Mouse (Mus musculus): Measurements from ENCODE around the gene Lst1. TPM values are rescaled to one million over a fixed set of nuclear protein-coding genes. Genes with fewer than 3 reads are reported as not detected.

The Lst1 gene
- polyA plus RNA-seq, 1 experiment from 2014 or later: 29.0 TPM

DNA sequence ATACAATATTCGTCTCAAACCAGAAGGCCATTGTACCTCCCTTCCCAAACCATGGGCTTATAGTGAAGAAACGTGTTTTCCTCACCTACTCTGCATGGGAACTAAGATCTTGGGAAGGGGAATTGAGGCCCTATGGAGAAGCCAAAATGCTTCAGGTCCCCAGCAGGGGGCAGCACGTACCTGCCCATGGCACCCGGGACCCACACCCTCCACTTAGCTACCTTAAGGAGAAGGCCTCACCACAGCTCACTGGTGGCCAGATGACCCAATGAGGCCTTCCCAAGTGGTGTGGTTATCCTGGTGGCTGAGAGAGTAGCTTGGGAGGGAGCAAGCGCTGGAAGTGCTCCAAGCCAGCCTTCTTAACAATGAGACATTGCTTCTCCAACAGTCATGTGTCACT, 9.7 kb downstream of the Lst1 start:
- Histone ChIP-seq H3K4me2 (no peak overlapping the region), H3K36me3 (no peaks in the 10 kb centered on the region), H3K27me3 (no peaks in the 10 kb centered on the region), H3K4me1 (replicated peaks) (no peaks in the 10 kb centered on the region; the same call in 1 of the 2 replicates), H3K9ac (no peak overlapping the region), H3K9me3 (replicated peaks) (no peaks in the 10 kb centered on the region), H3K4me3 (replicated peaks) (no peak overlapping the region), H3K27ac (no peak overlapping the region)
- DNase-seq: peak; percentile 52
- 0 out of 2 replicates have a peak, but pooled peaks have one; percentile 45 for ATAC-seq (ENCODE audit: low read depth)
- 9% methylated on average over 5 of the region's 5 CpGs for WGBS (ENCODE audit: insufficient replicate concordance)

DNA sequence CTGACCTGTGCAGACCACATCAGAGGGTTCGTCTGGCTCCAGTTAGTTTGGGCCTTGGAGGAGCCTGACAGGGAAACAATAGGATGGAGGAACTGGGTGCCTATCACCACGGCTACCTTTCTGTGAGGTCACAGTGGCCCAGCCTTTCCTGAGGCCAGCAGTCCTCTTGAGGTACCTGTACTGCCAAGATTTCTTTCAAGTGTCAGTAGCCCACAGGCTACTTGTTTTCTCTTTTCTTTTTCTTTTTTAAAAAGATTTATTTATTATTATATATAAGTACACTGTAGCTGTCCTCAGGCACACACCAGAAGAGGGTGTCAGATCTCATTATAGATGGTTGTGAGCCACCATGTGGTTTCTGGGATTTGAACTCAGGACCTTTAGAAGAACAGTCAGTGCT, 12.3 kb downstream of the Lst1 start, which contains the start of gene Aif1:
Gene Aif1, minus strand, starts transcription at position 101 of the 400 bp plus-strand sequence.
- H3K27ac ChIP-seq: no peak within 1 kb of the TSS
- H3K27me3 ChIP-seq: no peaks in the 10 kb centered on the region
- no peaks in the 10 kb centered on the region for H3K36me3 ChIP-seq
- no peaks in the 10 kb centered on the region for H3K9me3 ChIP-seq (replicated peaks)
- ATAC-seq (ENCODE audit: low read depth) (no peak), DNase-seq (no peak)
- WGBS (ENCODE audit: insufficient replicate concordance): 58% methylated on average over 2 of the region's 2 CpGs
- no peak within 1 kb of the TSS for H3K4me2 ChIP-seq
- no peak within 1 kb of the TSS for H3K9ac ChIP-seq
- H3K4me3 ChIP-seq (replicated peaks): no peak within 1 kb of the TSS
- H3K4me1 ChIP-seq (replicated peaks): no peaks in the 10 kb centered on the region; the same call in 1 of the 2 replicates

DNA sequence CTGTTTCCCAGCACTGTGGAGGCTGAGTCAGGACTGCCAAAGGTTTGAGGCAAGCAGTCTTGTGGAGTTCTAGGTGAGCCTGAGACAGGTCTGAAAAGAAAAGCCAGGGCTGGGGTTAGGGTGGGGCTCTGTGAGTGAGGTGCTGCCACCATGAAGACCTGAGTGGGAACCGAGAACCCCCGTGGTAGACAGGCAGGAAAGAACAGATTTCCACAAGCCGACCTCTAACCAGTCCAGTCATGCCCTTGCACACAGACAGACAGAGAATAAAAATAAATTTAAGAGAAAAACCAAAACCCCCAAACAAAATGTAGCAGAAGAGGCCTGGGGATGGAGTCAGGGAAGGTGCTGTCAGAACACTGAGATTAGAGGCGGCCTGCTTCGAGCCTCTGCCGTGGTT, 12.9 kb downstream of the Lst1 start:
- Histone ChIP-seq H3K9ac (no peak overlapping the region), H3K27ac (no peak overlapping the region), H3K4me3 (replicated peaks) (no peak overlapping the region), H3K27me3 (no peaks in the 10 kb centered on the region), H3K4me1 (replicated peaks) (no peaks in the 10 kb centered on the region; the same call in 1 of the 2 replicates), H3K4me2 (no peak overlapping the region), H3K9me3 (replicated peaks) (no peaks in the 10 kb centered on the region), H3K36me3 (no peaks in the 10 kb centered on the region)
- DNase-seq: no peak
- no peak for ATAC-seq (ENCODE audit: low read depth)
- 67% methylated on average over 6 of the region's 6 CpGs for WGBS (ENCODE audit: insufficient replicate concordance)

DNA sequence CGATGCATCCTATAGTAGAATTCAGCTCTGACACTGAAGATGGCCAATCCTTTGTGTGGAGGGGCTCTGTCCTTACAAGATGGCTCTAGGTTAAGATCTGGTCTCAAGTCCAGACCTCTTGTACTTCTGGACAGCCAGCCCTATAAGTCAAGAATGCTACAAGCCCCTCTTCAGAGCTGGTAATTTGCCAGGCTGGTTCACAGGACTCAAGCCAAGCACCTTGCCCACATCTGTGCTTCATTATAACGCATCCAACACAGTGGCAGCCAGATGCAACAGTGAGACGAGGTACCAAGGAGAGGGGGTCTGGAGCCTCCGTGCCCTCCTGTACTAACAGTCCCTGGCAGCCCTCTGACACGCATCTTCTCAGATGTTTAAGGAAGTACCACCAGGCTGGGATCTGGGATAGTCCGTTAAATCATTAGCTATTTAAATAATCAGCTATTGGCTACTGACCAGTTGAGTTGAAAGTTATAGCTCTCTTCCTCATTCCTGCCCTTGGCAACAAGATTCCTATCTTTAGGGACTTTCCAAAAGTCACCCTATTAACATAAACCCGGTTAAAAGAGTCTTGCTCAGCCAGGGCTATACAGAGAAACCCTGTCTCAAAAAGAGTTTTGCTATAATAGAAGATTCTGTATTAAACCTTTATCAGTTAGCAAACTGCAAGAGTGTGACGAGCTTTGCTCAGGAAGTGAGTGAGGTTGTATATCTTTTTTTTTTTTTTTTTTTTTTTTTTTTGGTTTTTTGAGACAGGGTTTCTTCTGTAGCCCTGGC, 13.8 kb downstream of the Lst1 start:
- no peak for DNase-seq
- H3K36me3 ChIP-seq: no peaks in the 10 kb centered on the region
- no peaks in the 10 kb centered on the region for H3K9me3 ChIP-seq (replicated peaks)
- no peak overlapping the region for H3K4me2 ChIP-seq
- ATAC-seq (ENCODE audit: low read depth): no peak
- no peak overlapping the region for H3K27ac ChIP-seq
- WGBS (ENCODE audit: insufficient replicate concordance): 50% methylated on average over 8 of the region's 8 CpGs
- no peaks in the 10 kb centered on the region for H3K27me3 ChIP-seq
- H3K9ac ChIP-seq: no peak overlapping the region
- H3K4me1 ChIP-seq (replicated peaks): no peaks in the 10 kb centered on the region; the same call in 1 of the 2 replicates
- no peak overlapping the region for H3K4me3 ChIP-seq (replicated peaks)

DNA sequence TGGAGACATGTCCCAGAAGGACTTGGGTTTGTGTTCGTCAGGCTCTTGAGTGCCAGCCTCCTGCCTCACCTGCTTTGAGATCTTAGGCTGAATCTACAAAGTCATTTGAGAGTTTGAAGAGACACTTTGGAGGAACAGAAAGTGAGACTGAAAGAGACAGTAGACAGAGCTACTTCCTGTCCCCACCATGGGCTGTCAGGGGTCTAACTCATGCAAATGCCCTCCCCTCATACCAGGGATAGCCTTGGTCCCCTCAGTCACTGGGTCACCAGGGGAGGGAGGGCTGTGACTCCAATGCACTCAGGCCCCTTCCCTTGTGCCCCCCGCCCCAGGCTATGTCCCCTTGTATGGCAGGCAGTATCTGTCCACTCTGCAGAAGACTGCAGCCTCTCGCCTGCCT, 14.9 kb downstream of the Lst1 start:
- Histone ChIP-seq H3K36me3 (no peaks in the 10 kb centered on the region), H3K4me2 (no peak overlapping the region), H3K27ac (no peak overlapping the region), H3K27me3 (no peaks in the 10 kb centered on the region), H3K4me3 (replicated peaks) (no peak overlapping the region), H3K9ac (no peak overlapping the region), H3K4me1 (replicated peaks) (no peaks in the 10 kb centered on the region; the same call in 1 of the 2 replicates), H3K9me3 (replicated peaks) (no peaks in the 10 kb centered on the region)
- ATAC-seq (ENCODE audit: low read depth): no peak
- WGBS (ENCODE audit: insufficient replicate concordance): 56% methylated on average over 3 of the region's 3 CpGs
- no peak for DNase-seq

DNA sequence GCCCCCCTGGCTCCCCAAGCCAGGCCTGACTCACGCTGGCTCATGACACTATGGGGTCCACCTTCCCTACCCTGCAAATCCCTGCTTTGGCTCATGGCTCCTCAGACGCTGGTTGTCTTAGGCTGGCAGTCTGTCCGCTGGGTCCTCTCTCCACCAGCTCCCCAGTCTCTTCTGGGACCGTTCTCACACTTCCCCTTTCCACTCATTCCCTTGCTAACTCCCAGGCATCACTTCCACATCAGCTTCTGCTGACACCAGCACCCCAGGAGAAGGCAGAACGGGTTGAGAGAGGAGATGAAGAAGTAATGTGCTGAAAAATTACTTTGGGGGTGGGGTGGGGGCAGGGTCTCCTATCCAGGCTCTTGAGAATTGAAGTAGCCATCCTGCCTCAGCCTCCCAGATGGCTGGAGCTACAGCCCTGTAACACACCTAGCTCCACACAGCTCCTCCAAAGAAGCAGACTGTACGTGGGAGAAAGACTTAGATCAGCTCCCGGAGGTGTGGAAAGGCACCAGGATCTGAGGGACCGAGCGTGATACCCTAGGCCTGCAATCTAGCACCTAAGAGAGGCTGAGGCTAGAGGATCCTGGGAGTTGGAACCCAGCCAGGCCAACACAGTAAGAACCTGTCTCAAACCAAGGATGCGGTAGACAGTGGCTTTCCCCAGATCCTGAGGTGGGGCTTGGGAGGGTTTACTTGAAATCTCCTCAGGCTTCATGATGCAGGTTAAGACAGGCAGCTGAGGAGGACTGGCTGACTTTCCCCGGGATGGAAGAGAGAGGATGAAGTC, 15.6 kb downstream of the Lst1 start:
- Histone ChIP-seq H3K4me1 (replicated peaks) (no peaks in the 10 kb centered on the region; the same call in 1 of the 2 replicates), H3K27ac (peak overlapping the region; percentile 1; the same call in 1 of the 2 replicates), H3K4me2 (no peak overlapping the region), H3K9me3 (replicated peaks) (no peaks in the 10 kb centered on the region), H3K27me3 (no peaks in the 10 kb centered on the region), H3K9ac (no peak overlapping the region), H3K36me3 (no peaks in the 10 kb centered on the region), H3K4me3 (replicated peaks) (no peak overlapping the region)
- no peak for ATAC-seq (ENCODE audit: low read depth)
- 57% methylated on average over 11 of the region's 11 CpGs for WGBS (ENCODE audit: insufficient replicate concordance)
- no peak for DNase-seq

DNA sequence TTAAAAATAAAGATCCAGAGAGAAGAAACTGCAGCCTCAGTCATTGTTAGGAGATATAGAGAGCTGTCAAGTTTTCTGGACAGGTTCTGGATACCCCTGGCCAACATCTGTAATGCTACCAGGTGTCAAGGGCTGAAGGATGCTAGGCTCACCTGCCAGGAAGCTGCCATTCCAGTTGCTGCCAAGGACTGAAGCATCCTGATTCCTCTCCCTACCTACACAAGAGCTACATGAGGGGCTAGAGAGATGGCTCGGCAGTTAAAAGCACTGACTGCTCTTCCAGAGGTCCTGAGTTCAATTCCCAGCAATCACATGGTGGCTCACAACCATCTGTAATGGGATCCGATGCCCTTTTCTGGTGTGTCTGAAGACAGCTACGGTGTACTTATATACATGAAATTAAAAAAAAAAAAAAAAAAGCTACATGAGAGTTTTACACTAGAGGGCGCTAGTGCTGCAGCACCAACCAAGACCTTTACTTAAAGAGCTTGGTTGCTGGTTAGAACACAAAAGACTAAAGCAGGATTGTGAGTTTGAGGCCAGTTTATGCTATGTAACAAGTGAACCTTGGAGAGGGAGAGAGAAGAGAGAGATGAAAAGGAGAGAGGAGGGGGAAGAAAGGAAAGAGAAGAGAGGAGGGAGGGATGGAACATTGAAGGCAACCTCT, 19.6 kb downstream of the Lst1 start:
- H3K27ac ChIP-seq: no peak overlapping the region
- no peak for ATAC-seq (ENCODE audit: low read depth)
- no peak overlapping the region for H3K9ac ChIP-seq
- WGBS (ENCODE audit: insufficient replicate concordance): 8% methylated on average over 4 of the region's 4 CpGs
- no peak overlapping the region for H3K4me2 ChIP-seq
- no peaks in the 10 kb centered on the region for H3K9me3 ChIP-seq (replicated peaks)
- H3K27me3 ChIP-seq: no peaks in the 10 kb centered on the region
- no peak for DNase-seq
- H3K4me1 ChIP-seq (replicated peaks): peaks cover 14% of the 10 kb centered on the region
- no peaks in the 10 kb centered on the region for H3K36me3 ChIP-seq
- H3K4me3 ChIP-seq (replicated peaks): no peak overlapping the region

DNA sequence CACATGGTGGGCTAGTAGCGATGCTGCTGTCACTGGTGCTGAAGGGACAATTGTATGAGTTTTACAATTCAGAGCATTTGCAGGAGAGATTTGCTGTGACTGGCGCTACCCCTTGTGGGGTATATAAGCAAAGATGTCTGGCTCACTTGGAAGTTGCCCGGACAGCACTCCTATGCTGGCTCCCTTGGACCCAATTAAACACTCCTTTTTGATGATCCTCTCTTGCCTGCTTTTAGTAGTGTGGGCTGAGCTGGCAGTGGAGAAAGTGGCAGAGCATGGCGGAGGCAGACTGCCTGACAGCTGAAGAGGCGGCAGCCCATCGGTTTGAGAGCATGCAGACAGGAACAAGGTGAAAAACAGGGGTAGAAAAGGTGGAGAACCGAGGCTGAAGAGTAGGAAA, 20.4 kb downstream of the Lst1 start:
- no peaks in the 10 kb centered on the region for H3K9me3 ChIP-seq (replicated peaks)
- 68% methylated on average over 7 of the region's 7 CpGs for WGBS (ENCODE audit: insufficient replicate concordance)
- no peak for DNase-seq
- H3K4me2 ChIP-seq: no peak overlapping the region
- H3K27me3 ChIP-seq: no peaks in the 10 kb centered on the region
- no peak overlapping the region for H3K9ac ChIP-seq
- no peak for ATAC-seq (ENCODE audit: low read depth)
- no peak overlapping the region for H3K4me3 ChIP-seq (replicated peaks)
- peaks cover 22% of the 10 kb centered on the region for H3K4me1 ChIP-seq (replicated peaks)
- H3K27ac ChIP-seq: no peak overlapping the region
- H3K36me3 ChIP-seq: peaks cover 3% of the 10 kb centered on the region; the same call in 1 of the 2 replicates

DNA sequence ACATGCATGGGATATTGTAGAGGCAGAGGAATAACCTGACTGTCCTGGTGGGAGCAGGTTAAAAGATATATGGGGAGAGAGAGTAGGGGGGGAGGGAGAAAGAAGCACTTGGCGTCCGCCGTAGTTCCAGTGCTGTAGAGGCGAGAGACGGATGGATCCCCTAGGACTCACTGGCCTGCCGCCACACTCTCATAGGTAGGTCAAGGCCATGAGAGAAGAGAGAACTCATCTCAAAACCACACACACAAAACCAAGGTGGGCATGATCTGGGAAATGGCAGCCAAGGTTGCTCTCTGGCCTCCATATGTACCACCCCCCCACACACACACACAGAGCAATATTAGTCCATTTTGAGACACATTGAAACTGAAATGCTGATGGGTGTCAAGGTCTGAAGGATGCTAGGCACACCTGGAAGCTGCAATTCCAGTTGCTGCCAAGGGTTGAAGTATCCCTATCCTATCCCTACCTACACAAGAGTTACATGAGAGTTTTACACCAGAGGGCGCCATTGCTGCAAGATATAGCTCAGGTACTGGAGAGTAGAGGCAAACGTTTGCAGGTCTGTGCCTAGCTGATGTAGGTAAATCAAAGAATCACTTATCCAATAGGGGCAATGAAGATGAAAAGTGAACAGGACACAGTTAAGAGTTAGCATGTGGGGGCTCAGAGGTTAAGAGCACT, 21.7 kb downstream of the Lst1 start:
- Histone ChIP-seq H3K27ac (no peak overlapping the region), H3K9ac (no peak overlapping the region), H3K4me1 (replicated peaks) (peaks cover 35% of the 10 kb centered on the region), H3K4me2 (0 out of 2 replicates have a peak overlapping the region, but pooled peaks have one; percentile 90), H3K36me3 (peaks cover 16% of the 10 kb centered on the region), H3K9me3 (replicated peaks) (no peaks in the 10 kb centered on the region), H3K27me3 (no peaks in the 10 kb centered on the region), H3K4me3 (replicated peaks) (no peak overlapping the region)
- 69% methylated on average over 8 of the region's 8 CpGs for WGBS (ENCODE audit: insufficient replicate concordance)
- ATAC-seq (ENCODE audit: low read depth) (no peak), DNase-seq (peak; percentile 49)

DNA sequence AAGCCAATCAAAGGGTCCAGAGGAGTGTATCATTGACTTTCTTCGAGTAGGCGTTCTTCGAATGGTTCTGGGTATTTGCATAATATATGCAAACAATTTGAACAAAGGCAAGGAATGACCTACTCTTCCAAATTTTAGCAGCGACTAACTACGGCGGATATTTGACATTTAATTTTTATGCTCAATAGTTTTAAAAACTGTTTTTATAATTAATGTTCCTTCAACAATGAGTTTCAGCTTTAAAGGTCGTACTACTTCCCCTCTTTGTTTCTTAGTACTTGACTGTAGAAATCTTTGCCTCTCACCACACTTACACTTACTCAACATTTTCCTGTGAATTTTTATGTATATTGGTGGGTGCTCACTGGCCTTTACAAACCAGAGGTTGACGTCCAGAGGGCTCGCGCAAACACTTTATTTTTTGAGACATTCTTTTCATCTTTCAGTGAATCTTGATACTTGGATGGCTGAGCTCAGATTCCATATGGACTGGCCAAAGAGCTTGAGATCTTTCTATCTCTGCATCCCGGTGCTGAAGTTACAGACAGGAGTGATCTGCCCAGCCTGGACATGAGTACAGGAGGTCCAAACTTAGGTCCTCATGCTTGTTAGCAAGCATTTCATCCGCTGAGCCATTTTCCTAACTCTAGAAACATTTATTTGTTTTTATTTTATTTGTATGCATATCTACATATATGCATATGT, 22.6 kb downstream of the Lst1 start:
- WGBS (ENCODE audit: insufficient replicate concordance): 28% methylated on average over 12 of the region's 12 CpGs
- Histone ChIP-seq H3K9ac (peak overlapping the region; percentile 58), H3K27ac (peak overlapping the region; percentile 93), H3K36me3 (peaks cover 25% of the 10 kb centered on the region), H3K4me1 (replicated peaks) (peaks cover 42% of the 10 kb centered on the region), H3K27me3 (no peaks in the 10 kb centered on the region), H3K4me3 (replicated peaks) (peak overlapping the region; percentile 97), H3K4me2 (peak overlapping the region; percentile 90), H3K9me3 (replicated peaks) (no peaks in the 10 kb centered on the region)
- ATAC-seq (ENCODE audit: low read depth) (peak; percentile 77), DNase-seq (no peak)
